Mouse (Mus musculus): Measurements from ENCODE around the gene H2-Aa.
A peak's percentile ranks its signal among the peaks of the same experiment; 100 is the strongest.

Gene H2-Aa

DNA sequence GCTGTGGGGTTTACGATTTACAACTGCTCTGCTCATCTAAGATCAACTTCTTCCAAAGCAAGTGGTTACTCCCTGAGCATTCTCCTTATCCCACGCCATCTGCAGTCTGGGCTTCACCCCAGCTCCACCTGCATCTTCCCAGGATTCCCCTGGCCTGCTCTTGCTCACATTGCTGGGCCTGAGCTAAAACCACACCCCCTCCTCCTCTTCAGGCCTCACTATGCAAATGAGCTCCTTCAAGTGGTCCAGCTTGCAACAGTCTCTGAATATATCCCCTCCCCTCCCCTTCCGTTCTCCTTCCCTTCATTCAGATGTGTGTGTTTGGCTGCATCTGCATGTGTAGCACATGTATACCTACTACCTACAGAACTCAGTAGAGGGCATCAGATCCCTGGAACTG is 11.7 kb upstream of the H2-Aa start:
- DNase-seq: no peak

GRCm38 (mm10) chr17:34295891-34296794 is 8.5 kb upstream of the H2-Aa start:
- peak in 1 of 2 experiments; percentile 26 for DNase-seq

DNA sequence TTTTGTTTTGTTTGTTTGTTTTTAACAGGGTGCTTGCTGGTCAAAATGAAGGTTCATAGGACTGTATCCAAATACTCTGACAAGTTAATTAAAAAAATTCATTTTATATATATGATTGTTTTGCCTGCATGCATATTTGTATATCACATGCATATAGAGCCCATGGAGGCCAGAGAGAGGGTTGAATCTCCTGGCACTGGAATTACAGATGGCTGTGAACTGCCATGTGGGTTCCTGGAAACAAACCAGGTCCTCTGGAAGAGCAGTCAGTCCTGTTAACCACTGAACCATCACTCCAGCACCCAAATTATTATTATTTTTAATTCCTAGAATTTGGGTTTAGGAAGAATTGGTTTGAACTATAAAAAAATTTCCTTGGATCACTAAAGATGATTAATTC is 7.7 kb upstream of the H2-Aa start:
- no peak for DNase-seq

DNA sequence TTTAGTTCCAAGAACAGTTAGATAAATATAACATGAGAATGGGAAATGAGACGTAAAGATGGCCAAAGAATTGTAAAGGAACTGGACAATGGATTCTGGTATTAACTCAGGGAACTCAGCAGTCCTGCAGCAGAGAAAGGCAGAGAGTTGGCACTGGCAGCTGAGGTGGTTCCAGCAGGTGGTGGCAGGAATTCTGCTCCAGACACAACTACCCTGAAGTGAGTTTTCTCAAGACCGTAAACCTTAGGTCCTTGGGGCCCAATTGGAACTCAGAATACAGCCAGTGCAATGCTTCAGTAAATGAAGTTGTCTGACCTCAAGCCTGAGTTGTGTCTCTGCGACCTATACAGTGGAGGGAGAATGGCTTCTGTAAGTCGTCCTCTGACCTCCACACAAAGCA is 6.6 kb upstream of the H2-Aa start:
- no peak for DNase-seq

DNA sequence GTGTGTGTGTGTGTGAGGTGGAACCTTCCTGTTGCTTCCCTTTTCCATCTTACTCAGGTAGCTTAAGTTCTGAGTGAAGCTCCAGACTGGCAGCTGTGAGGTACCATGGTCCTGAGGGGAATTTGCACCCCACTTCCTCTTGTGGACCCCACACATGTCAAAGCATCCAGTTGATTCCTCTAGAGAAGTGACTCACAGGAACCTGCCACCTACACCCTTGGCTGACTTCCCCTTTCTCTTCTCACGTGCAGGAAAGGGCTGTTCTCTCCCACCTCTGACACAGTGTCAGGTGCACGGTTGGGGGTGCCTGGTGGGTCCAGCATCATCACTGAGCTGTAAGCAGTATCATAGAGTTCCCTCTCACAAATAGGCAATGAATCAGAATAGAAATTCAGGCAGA is 5.9 kb upstream of the H2-Aa start:
- no peak for DNase-seq

DNA sequence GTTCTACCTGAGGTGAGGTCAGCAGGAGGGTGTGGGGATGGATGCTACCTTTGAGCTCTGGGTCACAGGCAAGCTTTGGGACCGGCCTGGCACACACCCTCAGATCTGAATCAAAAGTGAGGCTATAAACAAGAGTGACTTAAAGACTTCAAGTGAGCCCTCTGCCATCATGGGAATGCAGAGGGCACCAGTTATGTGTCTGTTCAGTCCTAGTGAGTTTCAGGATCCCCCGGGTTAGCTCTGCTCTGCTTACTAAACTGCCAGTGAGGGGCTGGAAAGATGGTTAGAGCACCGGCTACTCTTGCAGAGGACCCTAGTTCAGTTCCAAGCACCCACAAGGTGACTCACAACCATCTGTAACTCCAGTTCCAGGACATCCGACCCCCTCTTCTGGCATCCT is 4.9 kb upstream of the H2-Aa start:
- DNase-seq: no peak

- DNase-seq: peak; percentile 73 to 82
Observed at GRCm38 (mm10) chr17:34291609-34292008, 4.0 kb upstream of the H2-Aa start.

DNA sequence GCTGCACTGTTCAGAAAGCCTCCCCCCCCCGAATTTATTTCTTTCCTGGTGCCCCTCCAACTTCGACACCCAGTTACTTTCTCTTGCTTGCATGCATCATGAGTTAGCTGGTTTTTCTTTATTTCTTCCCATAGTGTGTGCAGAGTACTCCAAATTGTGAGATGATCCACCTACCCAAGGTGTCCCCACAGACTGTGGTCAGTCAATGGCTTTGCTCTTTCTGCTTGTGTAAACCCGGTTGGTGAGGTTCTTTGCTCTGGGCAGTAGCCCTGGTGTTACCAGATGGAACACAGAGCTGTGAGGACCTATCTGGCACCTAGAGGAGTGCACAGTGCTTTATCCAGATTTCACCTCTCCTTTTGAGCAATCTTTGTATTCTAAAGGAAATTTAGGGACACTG is 508 bp upstream of the H2-Aa start:
- no peak for DNase-seq

DNA sequence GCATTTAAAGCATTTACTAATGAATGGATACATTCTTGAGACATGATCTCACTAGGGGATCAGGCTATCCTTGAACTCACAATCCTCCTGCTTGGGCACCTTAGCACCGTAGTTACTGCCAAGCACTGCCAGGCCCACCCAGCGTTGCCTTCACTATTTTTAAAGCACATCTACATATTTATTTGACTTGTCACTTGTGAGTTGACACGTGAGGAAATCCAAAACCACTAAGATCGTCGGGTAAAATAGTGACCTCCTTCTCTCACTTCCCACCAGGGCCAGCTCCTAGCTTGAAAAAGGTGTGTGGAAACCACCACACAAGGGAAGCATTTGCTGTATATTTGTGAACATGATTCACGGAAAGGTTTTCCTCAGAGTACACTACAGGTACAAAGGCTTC is 624 bp downstream of the H2-Aa start:
- no peak for DNase-seq

- DNase-seq: no peak
Observed at GRCm38 (mm10) chr17:34286501-34286900, 1.1 kb downstream of the H2-Aa start.

DNA sequence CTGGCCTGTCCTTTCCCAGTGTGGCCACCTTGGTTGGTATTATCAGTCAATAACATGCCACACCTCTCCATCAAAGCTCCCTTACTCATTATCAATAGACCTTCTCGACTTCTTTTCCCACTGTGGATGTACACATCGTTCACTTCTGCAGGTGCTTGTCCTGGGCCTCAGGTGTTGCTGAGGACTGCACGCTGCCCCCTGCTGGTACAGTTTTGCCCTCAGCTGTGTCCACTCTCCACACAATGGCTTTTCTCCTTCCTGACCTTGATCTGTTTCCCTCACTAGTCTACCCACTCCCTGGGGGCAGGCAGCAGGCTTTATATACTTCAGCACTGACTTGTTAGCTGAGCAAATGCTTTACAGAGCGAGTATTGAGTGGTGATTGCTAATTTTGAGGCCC is 1.8 kb downstream of the H2-Aa start:
- peak; percentile 63 to 72 for DNase-seq

- no peak for DNase-seq
Observed at GRCm38 (mm10) chr17:34285371-34285770, 2.3 kb downstream of the H2-Aa start.

DNA sequence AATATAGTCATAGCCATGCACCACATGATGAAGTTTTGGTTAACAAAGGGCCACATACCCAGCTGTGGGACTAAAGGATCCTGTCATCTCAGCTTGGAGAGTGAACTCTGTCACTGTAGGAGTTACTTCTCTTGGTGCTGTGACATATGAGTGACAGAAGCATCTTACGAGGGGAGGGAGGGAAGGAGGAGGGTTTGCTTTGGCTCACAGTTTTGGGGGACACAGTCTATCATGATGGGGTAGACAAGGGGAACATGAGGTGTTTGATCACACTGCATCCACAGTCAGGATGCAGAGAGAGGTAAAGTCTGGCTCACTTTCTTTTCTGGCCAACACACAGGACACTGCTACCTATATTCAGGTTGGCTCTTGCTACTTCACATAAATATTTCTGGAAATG is 5.8 kb downstream of the H2-Aa start:
- DNase-seq: no peak

DNA sequence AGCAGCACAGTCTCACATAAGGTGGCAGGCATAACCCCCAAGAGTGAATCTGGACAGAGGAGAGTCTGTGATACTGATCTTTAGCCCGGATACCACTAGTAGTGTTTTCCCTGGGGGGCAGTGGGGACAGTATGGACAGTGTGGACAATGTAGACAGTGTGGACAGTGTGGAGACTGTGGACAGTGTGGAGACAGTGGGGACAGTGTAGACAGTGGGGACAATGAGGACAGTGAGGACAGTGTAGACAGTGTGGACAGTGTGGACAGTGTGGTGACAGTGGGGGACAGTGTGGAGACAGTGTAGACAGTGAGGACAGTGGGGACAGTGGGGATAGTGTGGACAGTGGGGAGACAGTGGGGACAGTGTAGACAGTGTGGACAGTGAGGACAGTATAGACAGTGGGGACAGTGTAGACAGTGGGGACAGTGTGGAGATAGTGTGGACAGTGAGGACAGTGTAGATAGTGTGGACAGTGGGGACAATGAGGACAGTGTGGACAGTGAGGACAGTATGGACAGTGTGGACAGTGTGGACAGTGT is 7.1 kb downstream of the H2-Aa start:
- DNase-seq: no peak

- DNase-seq: no peak
Observed at GRCm38 (mm10) chr17:34272102-34272501, 15.5 kb downstream of the H2-Aa start.

- no peak for DNase-seq
Observed at GRCm38 (mm10) chr17:34270940-34271339, 16.7 kb downstream of the H2-Aa start.

DNA sequence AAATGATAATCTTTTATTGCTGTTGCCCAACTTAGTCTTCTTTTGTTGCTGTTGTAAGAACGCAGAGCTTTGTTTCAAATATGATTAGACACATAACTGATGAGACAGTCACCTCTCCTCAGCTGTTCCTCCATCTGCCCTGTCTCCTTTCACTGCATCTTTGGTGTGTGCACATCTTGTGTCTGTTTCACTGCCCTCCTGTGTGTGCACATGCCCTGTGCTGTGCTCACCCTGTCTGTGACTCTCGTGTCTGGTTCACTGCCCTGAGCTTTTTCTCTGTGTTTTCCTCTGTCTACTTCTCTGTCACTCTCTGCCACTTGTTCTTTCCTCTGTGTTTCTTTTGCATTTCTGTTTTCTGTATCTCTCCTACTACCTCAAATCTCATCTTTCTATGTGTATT is 17.4 kb downstream of the H2-Aa start:
- DNase-seq: no peak

DNA sequence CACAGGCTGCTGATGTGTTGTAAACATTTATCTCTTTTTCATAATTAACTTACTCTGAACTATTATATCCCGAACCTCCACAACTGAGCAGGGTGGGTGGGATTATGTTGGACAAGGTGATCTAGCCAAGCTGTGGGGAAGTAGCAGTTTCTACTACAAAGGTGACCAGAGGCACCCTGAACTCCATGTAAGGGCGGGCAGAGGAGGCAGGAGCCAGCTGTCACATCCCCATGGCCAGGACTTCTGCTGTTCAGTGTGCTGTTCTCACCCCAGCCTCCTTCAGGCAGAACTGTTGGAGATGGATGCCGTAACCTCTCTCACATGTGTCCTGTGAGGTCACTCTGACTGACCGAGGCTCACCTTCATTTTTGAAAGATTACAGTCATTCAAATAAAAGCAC is 17.8 kb downstream of the H2-Aa start:
- no peak for DNase-seq

- no peak for DNase-seq
Observed at GRCm38 (mm10) chr17:34268748-34269147, 18.9 kb downstream of the H2-Aa start.

GRCm38 (mm10) chr17:34268262-34268661 is 19.4 kb downstream of the H2-Aa start:
- no peak for DNase-seq

DNA sequence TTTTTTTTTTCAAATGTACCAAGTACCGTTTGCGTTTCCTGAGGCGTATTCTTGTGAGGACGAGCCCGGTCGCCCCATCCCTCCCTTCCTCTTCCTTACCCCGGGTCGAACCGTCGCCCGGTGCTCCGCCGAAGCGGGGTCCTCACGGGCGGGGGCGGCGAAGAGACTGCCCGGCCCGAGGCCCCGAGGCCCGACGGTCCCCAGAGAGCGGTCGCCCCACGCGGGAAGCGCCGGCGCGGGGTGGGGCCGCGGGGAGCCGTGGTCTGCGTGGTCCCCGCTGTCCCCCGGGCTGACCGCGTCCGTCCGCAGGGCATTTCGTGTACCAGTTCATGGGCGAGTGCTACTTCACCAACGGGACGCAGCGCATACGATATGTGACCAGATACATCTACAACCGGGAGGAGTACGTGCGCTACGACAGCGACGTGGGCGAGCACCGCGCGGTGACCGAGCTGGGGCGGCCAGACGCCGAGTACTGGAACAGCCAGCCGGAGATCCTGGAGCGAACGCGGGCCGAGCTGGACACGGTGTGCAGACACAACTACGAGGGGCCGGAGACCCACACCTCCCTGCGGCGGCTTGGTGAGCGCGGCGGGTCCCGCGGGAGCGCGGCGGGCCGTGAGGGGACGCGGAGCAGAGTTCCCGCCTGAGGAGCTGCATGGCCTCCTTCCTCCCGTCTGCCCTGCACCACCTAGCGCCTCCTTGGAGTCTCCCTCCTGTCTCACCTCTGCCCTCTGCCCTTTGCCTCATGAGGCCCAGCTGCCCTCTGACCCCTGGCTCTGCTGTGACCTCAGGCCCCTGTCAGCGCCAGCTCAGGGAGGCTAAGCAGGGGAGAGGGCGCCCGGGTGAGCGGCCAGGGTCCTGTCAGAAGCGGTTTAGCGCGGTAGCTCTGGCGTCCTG is 22.9 kb downstream of the H2-Aa start:
- peak; percentile 3 to 42 for DNase-seq

DNA sequence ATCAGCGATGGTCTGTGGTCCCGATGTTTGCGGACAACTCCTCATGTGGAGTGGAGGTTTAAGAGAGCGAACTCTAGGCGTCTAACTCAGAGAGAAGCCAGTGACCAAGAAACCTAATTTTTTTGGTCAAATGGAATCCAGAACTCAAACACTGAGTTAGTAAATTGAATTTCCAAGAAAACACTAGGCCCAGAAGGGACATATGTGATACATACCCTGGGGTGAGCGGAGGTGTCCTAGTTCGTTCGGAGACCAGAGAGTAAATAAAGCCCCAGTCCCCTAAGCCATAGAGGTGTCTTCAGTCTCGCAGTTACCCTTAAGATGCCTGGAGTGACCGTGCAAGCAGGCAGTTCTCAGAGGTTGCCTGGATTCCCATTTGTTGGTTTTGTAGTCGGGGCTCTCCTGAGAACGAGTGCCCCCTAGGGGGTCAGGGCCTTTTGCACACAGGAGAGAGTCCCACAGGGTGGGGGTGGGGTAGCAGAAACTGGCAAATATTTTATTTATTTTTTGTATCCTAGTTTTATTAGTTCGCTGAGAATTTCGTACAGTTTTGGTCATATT is 23.7 kb downstream of the H2-Aa start:
- DNase-seq: peak; percentile 32 to 54

DNA sequence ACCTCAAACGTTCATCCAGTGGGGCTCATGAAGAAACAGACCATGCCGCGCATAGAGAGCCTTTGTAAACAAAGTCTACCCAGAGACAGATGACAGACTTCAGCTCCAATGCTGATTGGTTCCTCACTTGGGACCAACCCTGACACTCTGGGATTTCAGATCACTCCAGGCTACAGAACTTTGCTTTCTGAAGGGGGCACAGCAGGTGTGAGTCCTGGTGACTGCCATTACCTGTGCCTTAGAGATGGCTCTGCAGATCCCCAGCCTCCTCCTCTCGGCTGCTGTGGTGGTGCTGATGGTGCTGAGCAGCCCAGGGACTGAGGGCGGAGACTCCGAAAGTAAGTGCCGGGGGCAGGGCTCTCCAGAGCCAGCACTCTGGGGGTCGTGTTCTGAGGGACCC is 24.6 kb downstream of the H2-Aa start:
- DNase-seq: peak; percentile 73 to 80

Measured in kidney, postnatal 25 days (tissue).